Mouse (Mus musculus) layer of hippocampus, adult 8-10 months (tissue): ENCODE measurements around the gene Fam160b1. TPM values are rescaled to one million over a fixed set of nuclear protein-coding genes. Genes with fewer than 3 reads are reported as not detected.

ENCODE experiments used
- DNase-seq, 2 experiments: peaks; one replicate each; pipeline ENCODE4 v3.0.0; 2022; ENCODE audit warnings: low spot score in 2 of 2
- total RNA-seq, 4 experiments: library from RNA; stranded (reverse); gene quantifications; 2 replicates each; pipeline ENCODE4 v1.2.4; 2022

Fam160b1 gene
- total RNA-seq, 4 experiments from 2014 or later: 19.1 to 24.8 (median 21.2) TPM

DNA sequence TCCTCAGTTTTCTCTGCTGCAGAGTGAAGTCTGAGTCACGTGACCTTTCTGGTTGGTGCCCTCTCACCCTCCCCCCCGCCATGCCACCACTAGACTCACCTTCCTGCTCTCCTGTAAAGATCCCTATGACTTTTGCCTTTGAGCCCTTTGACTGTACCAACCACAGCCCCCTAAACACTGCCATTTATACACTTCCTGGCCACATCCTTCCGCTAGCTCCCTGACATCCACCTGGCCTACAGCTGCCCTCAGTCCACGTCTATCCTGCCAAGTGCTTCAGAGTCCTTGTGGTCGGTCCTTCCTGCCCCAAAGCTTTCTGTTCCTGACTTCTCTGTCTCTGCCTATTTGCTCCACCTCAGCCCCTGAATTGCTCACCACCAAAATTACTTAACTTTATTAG lies 16.6 kb upstream of the Fam160b1 start:
- no peak for DNase-seq

- no peak for DNase-seq
Observed at GRCm38 (mm10) chr19:57344678-57345077, 15.8 kb upstream of the Fam160b1 start.

DNA sequence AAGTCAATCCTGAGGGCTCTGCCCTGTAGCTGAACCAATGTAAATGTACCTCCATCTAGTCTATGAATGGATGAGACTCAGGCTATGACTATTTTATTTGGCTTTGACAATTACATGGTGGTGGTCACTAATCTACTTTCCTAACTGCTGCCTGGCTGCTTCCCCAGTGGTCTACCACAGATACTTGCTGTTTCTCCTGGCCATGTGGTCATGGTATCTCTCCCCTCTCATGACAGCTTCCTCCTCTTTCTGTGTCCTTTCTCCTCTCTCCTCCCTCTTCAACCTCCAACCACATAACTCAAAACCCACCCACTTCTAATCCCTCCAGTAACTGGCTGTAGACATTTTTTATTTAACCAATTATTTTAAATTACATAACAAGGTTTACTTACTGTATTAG lies 11.4 kb upstream of the Fam160b1 start:
- DNase-seq: no peak

DNA sequence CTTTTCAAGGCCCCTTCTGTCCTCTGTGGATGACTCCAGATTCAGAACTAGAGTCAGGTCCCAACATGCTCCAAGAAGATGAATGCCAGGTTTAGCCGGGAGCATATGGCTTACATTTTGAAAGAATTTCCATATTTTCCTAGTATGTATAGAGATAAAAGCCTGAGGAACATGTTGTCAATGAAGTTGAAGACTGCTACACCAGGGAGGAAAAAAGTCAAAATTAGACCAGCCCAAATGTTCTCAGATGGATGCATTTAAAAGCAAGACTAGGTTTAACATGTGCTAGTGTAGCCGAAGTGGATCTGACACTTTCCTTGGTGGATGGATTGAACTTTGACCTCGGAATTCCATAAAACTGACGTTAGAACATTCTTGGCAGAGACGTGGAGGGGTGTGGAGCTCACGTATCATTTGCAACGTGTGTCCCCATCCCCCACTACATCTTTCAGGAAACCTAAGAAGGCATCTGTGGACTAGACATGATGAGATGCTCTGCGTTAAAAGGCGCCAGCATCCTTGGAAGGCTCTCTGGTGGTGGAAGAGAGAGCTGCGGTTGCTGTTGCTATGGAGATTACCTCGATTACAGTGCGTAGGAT lies 8.0 kb upstream of the Fam160b1 start:
- no peak for DNase-seq

DNA sequence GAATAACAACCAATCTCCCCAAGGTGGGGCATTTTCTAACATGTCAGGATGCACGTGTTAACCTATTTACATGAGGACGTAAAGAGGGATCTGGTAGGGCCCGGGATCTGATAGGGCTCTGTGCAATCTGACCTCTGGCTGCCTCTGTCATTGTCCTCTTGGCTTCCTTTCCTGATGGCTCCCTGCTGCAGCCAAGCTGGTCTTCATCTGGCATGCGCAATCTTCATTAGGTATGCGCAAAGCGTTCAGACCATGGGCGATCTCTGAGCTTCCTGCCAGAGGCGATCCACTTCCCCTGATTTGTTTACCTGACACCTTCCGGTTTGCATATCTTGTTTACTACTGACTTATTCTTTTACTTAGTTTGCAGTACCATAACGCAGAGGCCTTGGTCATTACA lies 7.3 kb upstream of the Fam160b1 start:
- DNase-seq: no peak

DNA sequence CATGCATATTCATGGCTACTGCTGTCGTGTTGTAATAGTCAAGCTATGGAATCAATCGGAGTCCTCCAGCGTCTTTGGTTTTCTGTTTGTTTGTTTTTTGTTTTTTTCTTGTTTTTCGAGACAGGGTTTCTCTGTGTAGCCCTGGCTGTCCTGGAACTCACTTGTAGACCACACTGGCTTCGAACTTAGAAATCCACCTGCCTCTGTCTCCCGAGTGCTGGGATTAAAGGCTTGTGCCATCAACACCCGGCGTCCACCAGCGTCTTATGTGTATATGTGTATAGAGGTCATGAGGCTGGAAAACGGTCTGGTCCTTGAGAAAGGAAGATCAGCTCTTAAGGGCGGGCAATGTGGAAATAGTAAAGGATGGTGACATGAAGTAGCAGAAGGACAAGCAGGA lies 6.4 kb upstream of the Fam160b1 start:
- no peak for DNase-seq

GRCm38 (mm10) chr19:57354715-57355114 lies 5.8 kb upstream of the Fam160b1 start:
- no peak for DNase-seq

GRCm38 (mm10) chr19:57355451-57356251 lies 4.8 kb upstream of the Fam160b1 start:
- no peak for DNase-seq

DNA sequence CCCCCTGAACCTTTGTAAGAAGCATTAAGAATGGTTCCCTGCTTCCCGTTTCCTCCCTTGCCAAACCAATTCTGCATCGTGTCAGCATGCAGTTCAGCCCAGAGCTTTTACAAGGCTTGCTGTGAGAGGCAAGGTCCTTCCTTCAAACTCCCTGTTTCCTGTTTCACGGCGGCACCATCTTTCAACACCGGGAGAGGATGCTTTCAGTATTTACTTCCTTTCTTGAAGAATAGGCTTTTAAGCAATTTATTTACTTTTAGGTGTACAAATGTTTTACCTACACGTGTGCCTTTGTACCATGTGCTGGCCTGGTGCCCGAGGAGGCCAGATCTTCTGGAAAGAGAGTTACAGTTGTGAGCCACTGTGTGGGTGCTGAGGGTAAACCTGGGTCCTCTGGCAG lies 4.2 kb upstream of the Fam160b1 start:
- DNase-seq: no peak

DNA sequence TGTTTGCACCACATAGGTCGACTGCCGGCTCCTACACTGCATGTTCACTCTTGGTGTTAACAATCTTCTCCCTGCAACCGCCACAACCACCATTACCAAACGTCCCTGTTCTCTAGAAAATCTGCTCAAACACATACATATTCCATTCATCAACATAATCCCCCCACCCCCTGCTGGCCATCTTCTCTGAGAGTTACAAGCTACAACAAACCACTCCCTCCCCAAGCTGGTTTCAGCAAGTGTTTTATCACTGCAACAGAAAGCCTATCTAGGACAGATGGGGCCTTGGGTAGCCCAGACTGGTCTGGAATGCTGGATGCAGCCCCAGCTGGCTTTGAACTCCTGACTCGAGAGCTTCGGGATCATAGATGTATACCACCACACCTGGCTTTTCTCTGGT lies 3.2 kb upstream of the Fam160b1 start:
- DNase-seq: no peak

- no peak for DNase-seq
Observed at GRCm38 (mm10) chr19:57357811-57358210, 2.7 kb upstream of the Fam160b1 start.

GRCm38 (mm10) chr19:57358322-57358721 lies 2.2 kb upstream of the Fam160b1 start:
- DNase-seq: peak in 1 of 2 experiments; percentile 42

DNA sequence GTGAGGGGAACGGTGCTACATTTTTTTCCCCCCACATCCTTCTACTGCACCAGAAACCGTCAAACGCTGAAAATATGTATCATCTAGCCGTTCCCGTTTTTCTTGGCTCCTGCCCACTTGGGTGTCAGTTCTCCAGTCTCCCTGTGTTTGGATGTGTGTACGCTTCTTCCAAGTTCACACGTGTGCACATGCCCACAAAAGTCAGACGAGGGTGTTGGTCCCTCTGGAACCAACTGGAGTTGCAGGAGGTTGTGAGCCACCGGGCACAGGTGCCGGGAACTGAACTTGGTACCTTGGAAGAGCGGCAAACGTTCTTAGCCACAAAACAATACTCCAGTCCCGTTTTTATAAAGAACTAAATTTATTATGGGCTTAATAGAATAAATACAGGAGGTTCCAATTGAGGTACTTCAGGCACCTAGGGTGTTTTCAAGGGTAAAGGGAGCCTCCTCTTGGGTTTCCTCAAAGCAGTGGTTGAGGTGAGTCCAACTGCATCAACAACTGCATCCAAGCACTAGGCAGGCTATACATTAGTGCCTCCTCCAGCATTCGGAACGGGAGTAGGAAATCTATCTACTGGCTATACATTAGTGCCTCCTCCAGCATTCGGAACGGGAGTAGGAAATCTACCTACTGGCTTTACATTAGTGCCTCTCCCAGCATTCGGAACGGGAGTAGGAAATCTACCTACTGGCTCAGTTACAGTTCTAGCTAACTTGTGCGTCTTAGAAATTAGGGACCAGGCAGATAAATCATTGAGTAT lies 1.5 kb upstream of the Fam160b1 start:
- DNase-seq: no peak

- DNase-seq: no peak
Observed at GRCm38 (mm10) chr19:57359701-57360326, 666 bp upstream of the Fam160b1 start.

GRCm38 (mm10) chr19:57361131-57361938 lies 855 bp downstream of the Fam160b1 start:
- peak; percentile 36 to 43 for DNase-seq

GRCm38 (mm10) chr19:57361939-57362307 lies 1.4 kb downstream of the Fam160b1 start:
- DNase-seq: no peak

GRCm38 (mm10) chr19:57362586-57362985 lies 2.1 kb downstream of the Fam160b1 start:
- no peak for DNase-seq

GRCm38 (mm10) chr19:57363076-57363475 lies 2.6 kb downstream of the Fam160b1 start:
- DNase-seq: no peak

- DNase-seq: no peak
Observed at GRCm38 (mm10) chr19:57363538-57363937, 3.1 kb downstream of the Fam160b1 start.

DNA sequence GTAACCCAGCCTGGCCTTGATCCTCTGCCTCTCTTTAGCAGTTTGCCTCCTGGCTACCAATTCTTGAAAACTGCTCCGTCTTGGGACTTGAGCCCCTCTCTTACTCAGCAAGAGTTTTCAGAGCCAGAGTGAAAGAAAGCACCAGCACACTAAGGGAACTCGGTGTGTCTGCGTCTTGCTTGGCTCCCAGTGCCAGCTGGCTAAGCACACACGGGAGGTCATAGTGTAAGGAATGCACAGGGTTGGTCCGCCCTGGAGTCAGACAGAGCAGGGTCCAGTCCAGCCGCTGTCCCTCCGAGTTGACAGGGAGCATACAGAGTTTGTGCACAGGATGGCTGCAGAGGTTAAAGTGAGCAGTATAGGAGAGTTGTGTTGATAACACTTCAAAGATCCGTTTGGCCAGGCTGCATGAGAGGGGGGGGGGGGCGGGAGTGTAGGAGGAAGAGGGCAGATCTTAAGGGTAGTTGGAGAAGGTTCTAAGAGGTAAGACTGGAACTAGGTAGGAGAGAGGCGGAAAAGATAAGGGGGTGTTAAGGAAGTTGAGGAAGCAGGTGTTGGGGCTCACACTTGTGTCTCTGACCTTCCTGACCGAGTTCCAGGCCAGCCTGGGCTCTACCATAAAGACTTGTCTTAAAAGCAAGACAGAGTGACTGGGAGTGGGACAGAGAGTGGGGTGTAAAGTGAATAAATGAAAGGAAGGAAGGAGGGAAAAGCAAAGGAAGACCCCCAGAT lies 4.6 kb downstream of the Fam160b1 start:
- no peak for DNase-seq
